Mouse (Mus musculus): ENCODE data around the gene Tomt.

Gene Tomt

DNA sequence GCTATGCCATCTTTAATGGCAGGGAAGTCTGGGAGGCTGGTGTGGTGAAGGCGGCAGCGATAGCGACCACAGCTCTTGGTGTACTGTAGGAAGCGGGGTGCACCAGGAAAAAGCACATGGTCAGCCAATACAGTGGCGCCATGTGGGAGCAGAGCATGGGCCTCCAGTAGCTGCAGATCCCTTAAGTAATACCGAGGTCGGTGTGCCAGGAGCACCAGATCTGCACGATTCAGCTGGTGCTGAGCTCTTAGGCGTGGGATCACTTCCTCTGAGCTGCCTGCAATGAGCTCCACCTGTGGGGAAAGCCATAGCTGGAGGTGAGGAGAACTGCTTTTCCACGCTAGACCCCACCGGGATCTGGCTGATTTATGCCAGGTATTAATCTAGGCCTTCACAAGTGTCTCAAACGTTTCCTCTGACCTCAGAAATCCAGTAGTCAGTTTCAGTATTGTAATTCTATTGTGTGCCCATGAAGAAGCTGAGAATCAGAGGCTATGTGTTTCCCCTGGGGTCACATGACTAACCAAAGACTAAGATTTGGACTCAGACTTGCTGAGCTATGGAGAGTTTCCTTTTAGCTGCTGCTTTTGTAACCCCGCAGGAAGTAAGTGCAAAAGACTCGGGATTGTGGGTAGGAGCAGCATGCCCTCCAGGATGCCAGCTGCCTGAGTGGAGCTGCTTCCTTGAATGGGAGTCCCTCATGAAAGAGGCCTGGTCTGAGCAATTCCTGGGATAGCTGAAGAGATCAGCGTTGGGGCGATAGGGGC, 5.6 kb downstream of the Tomt start:
- no peak for DNase-seq

- peak; percentile 95 for DNase-seq
Measured at GRCm38 (mm10) chr7:101896104-101897066, 9.8 kb downstream of the Tomt start.

- DNase-seq: no peak
Measured at GRCm38 (mm10) chr7:101895695-101896094, 10.5 kb downstream of the Tomt start.

- DNase-seq: no peak
Measured at GRCm38 (mm10) chr7:101888460-101888859, 17.7 kb downstream of the Tomt start.

- no peak for DNase-seq
Measured at GRCm38 (mm10) chr7:101886274-101886673, 19.9 kb downstream of the Tomt start.

- no peak for DNase-seq
Measured at GRCm38 (mm10) chr7:101884160-101884559, 22.0 kb downstream of the Tomt start.

GRCm38 (mm10) chr7:101882413-101883154, 23.6 kb downstream of the Tomt start:
- no peak for DNase-seq

DNA sequence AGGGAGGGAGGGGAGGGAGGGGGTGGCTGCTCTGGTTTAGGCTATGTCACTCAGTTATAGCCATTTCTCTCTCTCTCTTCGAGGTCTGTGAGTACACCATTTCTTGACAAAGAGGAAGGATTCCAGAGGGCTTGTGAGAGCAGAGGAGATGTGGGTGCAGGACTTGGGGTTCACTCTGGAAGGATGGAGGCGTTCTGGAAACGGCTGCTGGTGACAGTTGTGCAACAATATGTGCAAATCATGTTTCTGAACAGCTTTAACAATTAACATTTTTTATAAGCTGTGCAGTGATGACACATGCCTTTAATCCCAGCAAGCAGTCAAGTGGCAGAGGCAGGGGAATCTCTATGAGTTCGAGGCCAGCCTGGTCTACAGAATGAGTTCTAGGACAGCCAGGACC, 25.3 kb downstream of the Tomt start:
- DNase-seq: no peak

DNA sequence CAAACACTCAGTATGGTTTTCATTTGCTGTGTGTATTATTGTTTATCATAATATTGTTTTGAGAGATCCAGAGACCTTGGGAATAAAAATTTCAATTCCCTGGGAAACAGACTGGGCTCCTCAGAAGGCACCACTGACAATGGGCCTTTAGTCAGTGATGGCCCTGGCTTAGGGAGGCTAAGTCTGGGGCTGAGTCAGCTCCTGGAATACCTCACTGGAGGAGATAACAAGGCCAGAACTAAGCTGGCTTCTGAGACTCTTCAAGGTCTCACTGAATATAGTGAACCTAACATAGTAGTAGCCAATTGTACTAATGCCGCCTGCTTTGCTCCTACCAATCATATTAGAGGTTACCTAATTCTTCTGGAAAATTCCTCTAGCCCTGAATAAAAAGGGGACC, 30.2 kb downstream of the Tomt start:
- DNase-seq: no peak

DNA sequence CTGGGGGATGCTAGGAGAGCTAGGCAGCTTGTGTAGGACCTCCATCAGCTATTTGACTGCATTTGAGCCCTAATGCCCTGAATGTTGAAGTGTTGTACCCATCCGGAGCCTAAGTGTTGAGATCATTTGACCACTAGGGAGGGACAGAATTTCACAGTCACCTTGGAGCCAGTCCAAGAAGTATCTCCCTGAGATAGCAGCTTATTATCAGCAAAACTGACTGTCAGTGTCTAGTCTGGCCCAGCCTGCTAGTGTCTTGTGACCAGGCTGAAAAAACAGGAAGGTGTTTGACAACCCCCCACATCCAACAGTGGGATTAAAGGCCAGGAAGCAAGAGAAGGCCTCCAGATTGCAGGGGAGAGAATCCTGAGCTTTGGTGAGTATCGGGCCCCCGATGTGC, 34.9 kb downstream of the Tomt start:
- no peak for DNase-seq

DNA sequence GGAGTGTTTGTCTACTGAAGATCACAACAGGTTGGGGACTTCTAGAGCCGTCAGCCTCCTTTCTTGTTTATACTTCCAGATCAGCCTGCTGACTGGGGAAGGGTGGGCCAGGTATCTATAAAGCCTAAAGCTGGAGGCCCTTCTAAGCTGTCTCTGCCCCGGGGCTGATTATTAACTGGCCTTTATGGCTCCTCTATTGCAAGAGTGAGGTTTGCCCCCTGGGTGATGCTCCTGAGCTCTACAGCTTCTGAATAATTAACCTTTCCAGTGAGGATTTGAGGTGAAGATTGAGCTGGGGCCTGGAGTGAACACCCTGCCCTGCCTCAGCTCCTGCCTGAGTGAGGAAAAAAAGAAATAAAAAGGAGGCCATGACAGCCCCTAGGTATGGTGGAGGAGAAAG, 35.5 kb downstream of the Tomt start, which contains the start of gene Folr1:
Folr1 (minus strand) TSS at position 160 of the 400 bp plus-strand sequence.
- DNase-seq: no peak

DNA sequence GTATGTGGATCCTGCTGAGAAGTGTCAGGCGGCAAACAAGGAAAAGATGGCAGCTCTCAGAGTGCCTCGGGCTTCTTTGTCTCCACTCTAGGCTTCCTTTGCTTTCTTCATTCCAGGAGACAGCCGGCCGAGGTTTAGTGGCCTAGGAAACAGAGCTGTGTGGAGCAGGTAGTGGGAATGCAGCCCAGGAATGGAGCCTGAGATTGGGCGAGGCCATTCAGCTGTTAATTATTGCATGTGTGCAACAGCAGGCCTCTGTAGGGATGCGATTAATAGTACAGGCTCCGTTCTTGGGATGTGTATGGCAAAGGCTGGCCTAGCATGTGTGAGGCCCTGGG, 37.0 kb downstream of the Tomt start:
- DNase-seq: no peak

DNA sequence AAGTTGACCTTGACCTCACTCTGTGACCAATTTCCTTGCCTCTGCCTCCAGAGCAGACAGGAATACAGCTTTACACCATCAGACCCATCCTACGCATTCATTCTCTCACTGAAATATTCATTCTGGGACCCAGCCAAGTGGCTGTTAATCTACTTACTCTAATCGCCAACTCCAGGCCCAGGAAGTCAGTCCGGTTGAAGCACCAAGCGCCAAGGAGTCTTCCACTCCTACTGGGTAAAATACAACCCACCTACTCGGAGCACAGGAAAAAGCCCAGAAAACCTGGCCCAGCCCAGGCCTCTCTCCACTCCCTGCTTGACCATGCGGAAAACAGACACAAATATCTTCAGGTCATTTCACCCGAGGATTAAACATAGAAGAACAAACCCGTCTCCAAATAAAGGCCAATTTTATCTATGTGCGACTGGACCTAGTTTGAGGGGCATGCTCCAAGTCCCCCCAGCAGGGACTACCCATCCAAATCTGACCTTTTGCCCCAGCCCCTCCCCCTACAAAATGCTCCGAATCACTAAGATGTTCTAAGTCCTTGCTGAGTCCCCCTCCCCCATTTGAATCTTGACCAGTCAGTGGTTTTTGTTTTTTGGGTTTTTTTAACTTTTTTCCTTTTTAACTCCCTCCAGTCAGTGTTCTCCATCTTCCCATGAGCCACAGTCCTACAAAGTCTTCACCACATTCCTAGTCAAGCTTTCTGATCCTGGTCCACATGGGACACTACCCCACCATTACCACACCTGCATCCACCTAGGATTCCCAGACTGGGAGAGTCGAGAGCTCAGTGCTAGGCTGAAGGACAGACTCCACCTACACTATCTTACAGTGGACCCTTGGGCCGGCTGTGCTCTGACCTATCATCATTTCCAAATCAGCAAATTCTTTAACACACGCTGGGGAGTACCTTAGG, 37.7 kb downstream of the Tomt start:
- DNase-seq: no peak

GRCm38 (mm10) chr7:101867482-101867881, 38.7 kb downstream of the Tomt start:
- DNase-seq: no peak

DNA sequence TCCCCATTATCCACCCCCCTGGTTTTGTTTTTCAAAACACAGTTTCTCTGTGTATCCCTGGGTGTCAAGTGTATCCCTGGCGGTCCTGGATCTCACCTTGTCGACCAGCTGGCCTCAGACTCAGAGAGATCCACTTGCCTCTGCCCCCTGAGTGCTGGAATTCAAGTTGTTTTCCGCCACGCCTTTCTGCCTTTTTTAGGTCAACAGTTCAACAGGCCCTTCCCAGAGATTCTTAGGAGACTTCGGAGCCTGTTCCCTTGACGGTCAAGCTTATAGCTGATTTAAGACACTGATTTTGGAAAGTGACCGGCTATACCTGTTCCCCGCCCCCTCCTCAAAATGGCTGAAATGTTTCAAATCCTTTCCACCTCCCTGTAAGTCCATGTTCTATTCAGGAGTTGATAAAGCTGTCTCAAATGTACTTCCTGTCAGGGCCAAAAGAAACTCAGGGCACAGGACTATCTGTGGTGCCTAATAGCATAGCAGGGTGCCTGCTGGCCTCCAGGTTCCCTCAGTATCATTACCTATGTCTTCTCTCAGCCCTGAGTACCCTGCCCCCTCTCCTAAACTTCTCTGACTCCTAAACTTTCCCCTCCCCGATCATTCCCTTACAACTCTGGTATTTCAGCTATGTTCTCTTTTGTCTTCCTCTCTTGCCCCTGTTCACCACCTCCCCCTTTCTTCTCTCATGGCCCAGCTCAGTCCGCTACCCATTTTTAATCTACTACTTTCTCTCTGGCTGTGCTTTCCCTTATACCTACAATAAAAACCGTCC, 39.5 kb downstream of the Tomt start:
- no peak for DNase-seq

DNA sequence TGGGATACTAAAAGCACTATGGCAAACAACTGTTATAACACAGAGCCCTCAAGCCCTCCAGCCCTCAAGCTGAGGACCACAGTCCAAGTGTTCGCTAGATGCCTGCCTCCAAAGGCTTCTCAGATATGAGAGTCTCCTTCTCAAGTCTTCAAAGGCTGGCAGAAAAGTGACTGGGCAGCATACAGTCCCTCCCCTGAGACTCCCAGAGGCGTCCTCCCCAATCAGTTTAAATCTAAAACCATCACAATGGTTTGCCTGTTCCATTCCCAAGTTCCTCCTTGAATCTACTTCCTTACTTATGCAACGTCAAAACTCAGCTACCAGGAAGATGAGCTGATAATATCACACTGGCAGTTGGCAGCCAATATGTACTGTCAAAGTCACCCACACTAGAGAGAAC, 42.7 kb downstream of the Tomt start, which contains the start of gene Anapc15:
Anapc15 (plus strand) TSS at position 301 of the 400 bp plus-strand sequence.
- DNase-seq: no peak

GRCm38 (mm10) chr7:101862291-101862690, 43.9 kb downstream of the Tomt start:
- DNase-seq: no peak

DNA sequence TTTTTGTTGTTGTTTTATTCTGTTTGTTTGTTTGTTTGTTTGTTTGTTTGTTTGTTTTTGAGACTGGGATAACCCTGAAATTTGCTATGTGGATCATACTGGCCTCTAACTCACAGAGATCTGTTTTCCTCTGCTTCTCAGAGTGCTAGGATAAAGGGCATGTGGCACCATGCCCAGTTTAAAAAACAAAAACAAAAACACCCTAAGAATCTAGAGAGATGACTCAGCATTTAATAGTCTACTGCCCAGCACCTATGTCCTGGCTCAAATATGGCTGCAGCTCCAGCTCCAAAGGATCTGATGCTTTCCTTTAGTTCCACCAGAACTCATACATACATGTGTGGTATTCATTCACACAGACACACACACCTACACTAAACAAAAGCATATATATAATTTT, 45.2 kb downstream of the Tomt start:
- DNase-seq: no peak

GRCm38 (mm10) chr7:101858362-101858761, 47.8 kb downstream of the Tomt start:
- no peak for DNase-seq

DNA sequence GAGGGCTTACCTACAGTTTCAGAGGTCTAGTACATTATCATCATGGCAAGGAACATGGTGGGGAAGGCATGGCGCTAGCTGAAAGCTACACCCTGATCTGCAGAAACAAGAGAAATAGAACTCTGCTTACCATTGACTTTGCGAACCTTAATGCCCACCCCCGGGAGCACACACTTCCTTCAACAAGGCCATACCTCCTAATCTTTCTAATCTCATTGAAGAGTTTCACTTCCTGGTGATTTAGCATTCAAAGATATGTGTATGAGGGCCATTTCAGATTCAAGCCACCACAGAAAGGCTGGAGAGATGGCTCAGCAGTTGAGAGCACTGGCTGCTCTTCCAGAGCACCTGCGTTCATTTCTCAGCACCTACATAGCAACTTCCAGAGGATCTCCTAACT, 49.1 kb downstream of the Tomt start, which contains the start of gene Folr2:
Folr2 (minus strand) TSS at position 101 of the 400 bp plus-strand sequence.
- no peak for DNase-seq

DNA sequence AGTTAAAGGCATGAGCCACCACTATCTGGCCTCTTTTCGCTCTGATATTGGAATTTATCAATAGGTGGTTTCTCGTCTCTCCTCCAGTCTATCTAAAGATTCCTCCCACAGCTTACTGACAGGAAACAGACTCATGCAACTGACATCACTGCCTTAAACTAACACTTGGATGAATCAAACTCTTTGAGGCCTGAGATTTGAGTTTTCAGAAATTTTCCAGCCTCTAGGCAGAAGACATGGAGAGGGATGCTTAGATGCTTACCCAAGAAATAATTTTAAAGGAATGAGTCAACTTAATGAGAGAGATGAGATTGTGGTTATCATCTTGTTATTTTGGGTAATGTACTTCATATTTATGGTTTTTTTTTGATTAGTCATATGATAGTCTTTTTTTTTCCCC, 52.3 kb downstream of the Tomt start:
- no peak for DNase-seq

Measured in right cerebral cortex, postnatal 25 days (tissue).